Mouse (Mus musculus): ENCODE results near the gene Etl4. TPM values are rescaled to one million over a fixed set of nuclear protein-coding genes. Genes with fewer than 3 reads are reported as not detected.
A peak's percentile ranks its signal among the peaks of the same experiment; 100 is the strongest.

Gene Etl4
- total and polyA plus RNA-seq, 3 experiments, result 29.8 to 40.3 (median 36.0) TPM

- TF ChIP-seq CTCF (IDR thresholded peaks at IDR 0.05), result peak; percentile 96; the same call in 1 of the 2 replicates
- TF ChIP-seq EP300 (IDR thresholded peaks at IDR 0.05; ENCODE audit: insufficient read depth, low read depth, low read length), result no peak
- TF ChIP-seq POLR2A (IDR thresholded peaks at IDR 0.05; ENCODE audit: insufficient read depth, low read depth, low read length), result no peak
- Histone ChIP-seq H3K27ac (no peak overlapping the region), H3K79me2 (replicated peaks; ENCODE audit: control insufficient read depth, insufficient read depth, low read length) (no peaks in the 10 kb centered on the region), H3K4me3 (no peak overlapping the region), H3K9ac (ENCODE audit: low read depth, low read length) (no peak overlapping the region), H3K36me3 (ENCODE audit: control insufficient read depth, insufficient read depth, low read length) (no peaks in the 10 kb centered on the region; the same call in 1 of the 2 replicates), H3K4me1 (ENCODE audit: control insufficient read depth, insufficient read depth, low read length) (no peaks in the 10 kb centered on the region; the same call in none of the 2 replicates), H3K27me3 (ENCODE audit: control insufficient read depth, insufficient read depth, low read length) (no peaks in the 10 kb centered on the region)
- intact Hi-C loops (cut with DNase I), result loop anchor here (2.0 kb wide), 2 partner anchors 97 to 339 kb away; no protein-coding TSS in a partner anchor
- peak; percentile 22 to 59 for DNase-seq
- WGBS, result 68% methylated on average over 1 of the region's 1 CpGs
Observed at GRCm38 (mm10) chr2:20615948-20616347, 706.4 kb downstream of the Etl4 start.

GRCm38 (mm10) chr2:20618396-20618795 lies 708.8 kb downstream of the Etl4 start:
- intact Hi-C loops (cut with DNase I), result no loop called here
- 67% methylated on average over 5 of the region's 5 CpGs for WGBS

GRCm38 (mm10) chr2:20619881-20620280 lies 710.3 kb downstream of the Etl4 start:
- WGBS, result 40% methylated on average over 5 of the region's 5 CpGs
- Histone ChIP-seq H3K9ac (ENCODE audit: low read depth, low read length) (no peak overlapping the region), H3K27ac (no peak overlapping the region), H3K4me1 (ENCODE audit: control insufficient read depth, insufficient read depth, low read length) (no peaks in the 10 kb centered on the region; the same call in 1 of the 2 replicates), H3K36me3 (ENCODE audit: control insufficient read depth, insufficient read depth, low read length) (no peaks in the 10 kb centered on the region), H3K4me3 (no peak overlapping the region), H3K79me2 (replicated peaks; ENCODE audit: control insufficient read depth, insufficient read depth, low read length) (no peaks in the 10 kb centered on the region), H3K27me3 (ENCODE audit: control insufficient read depth, insufficient read depth, low read length) (no peaks in the 10 kb centered on the region)
- intact Hi-C loops (cut with DNase I), result no loop called here
- TF ChIP-seq POLR2A (IDR thresholded peaks at IDR 0.05; ENCODE audit: insufficient read depth, low read depth, low read length) (no peak), EP300 (IDR thresholded peaks at IDR 0.05; ENCODE audit: insufficient read depth, low read depth, low read length) (no peak), CTCF (IDR thresholded peaks at IDR 0.05) (no peak)
- DNase-seq, result no peak

More at GRCm38 (mm10) chr2:20618396-20618795, 708.8 kb downstream of the Etl4 start:
- H3K79me2 ChIP-seq (replicated peaks; ENCODE audit: control insufficient read depth, insufficient read depth, low read length), result no peaks in the 10 kb centered on the region
- no peak overlapping the region for H3K4me3 ChIP-seq
- no peaks in the 10 kb centered on the region for H3K36me3 ChIP-seq (ENCODE audit: control insufficient read depth, insufficient read depth, low read length)
- no peaks in the 10 kb centered on the region for H3K27me3 ChIP-seq (ENCODE audit: control insufficient read depth, insufficient read depth, low read length)
- no peaks in the 10 kb centered on the region; the same call in 1 of the 2 replicates for H3K4me1 ChIP-seq (ENCODE audit: control insufficient read depth, insufficient read depth, low read length)
- no peak overlapping the region for H3K9ac ChIP-seq (ENCODE audit: low read depth, low read length)
- no peak for DNase-seq
- no peak overlapping the region for H3K27ac ChIP-seq
- TF ChIP-seq CTCF (IDR thresholded peaks at IDR 0.05) (no peak), POLR2A (IDR thresholded peaks at IDR 0.05; ENCODE audit: insufficient read depth, low read depth, low read length) (no peak), EP300 (IDR thresholded peaks at IDR 0.05; ENCODE audit: insufficient read depth, low read depth, low read length) (no peak)

DNA sequence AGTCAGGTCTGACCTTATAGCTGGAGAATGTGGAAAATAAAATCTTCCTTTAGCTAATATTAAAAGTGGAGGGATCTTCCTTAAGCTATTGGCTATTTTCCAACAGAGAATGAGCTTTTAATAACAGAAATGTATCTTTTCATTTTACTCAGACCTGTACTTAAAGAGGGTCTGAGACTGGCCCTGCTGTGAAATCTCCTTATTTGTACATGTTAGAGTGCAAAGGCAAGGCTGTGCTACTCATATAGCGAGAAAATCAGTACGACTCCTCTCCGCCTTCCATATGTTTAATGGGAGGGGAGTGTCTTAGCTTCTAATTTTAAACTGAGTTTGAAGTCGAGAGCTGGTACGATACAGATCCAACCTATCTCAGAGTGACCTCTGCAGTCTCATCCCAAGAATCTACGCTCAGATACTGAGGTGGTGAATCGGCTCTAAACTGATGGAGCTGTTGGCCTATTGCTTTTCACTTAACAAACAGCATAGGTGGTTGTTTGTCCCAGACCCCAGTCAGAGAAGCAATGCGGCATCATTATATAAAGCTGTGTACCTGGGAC lies 719.7 kb downstream of the Etl4 start:
- H3K4me3 ChIP-seq, result no peak overlapping the region
- H3K79me2 ChIP-seq (replicated peaks; ENCODE audit: control insufficient read depth, insufficient read depth, low read length), result no peaks in the 10 kb centered on the region
- no peaks in the 10 kb centered on the region for H3K36me3 ChIP-seq (ENCODE audit: control insufficient read depth, insufficient read depth, low read length)
- H3K4me1 ChIP-seq (ENCODE audit: control insufficient read depth, insufficient read depth, low read length), result no peaks in the 10 kb centered on the region
- intact Hi-C loops (cut with DNase I), result no loop called here
- H3K9ac ChIP-seq (ENCODE audit: low read depth, low read length), result no peak overlapping the region
- no peaks in the 10 kb centered on the region for H3K27me3 ChIP-seq (ENCODE audit: control insufficient read depth, insufficient read depth, low read length)
- DNase-seq, result no peak
- TF ChIP-seq POLR2A (IDR thresholded peaks at IDR 0.05; ENCODE audit: insufficient read depth, low read depth, low read length) (no peak), EP300 (IDR thresholded peaks at IDR 0.05; ENCODE audit: insufficient read depth, low read depth, low read length) (no peak), CTCF (IDR thresholded peaks at IDR 0.05) (no peak)
- no peak overlapping the region for H3K27ac ChIP-seq
- WGBS, result 83% methylated on average over 8 of the region's 8 CpGs

- Histone ChIP-seq H3K27me3 (ENCODE audit: control insufficient read depth, insufficient read depth, low read length) (no peaks in the 10 kb centered on the region), H3K9ac (ENCODE audit: low read depth, low read length) (no peak overlapping the region)
- 89% methylated on average over 3 of the region's 3 CpGs for WGBS
Observed at GRCm38 (mm10) chr2:20638604-20639003, 729.0 kb downstream of the Etl4 start.

GRCm38 (mm10) chr2:20639721-20640120 lies 730.1 kb downstream of the Etl4 start:
- intact Hi-C loops (cut with DNase I), result no loop called here
- Histone ChIP-seq H3K9ac (ENCODE audit: low read depth, low read length) (no peak overlapping the region), H3K27me3 (ENCODE audit: control insufficient read depth, insufficient read depth, low read length) (no peaks in the 10 kb centered on the region), H3K4me3 (no peak overlapping the region), H3K79me2 (replicated peaks; ENCODE audit: control insufficient read depth, insufficient read depth, low read length) (peaks cover 2% of the 10 kb centered on the region; the same call in 1 of the 2 replicates), H3K27ac (no peak overlapping the region), H3K4me1 (ENCODE audit: control insufficient read depth, insufficient read depth, low read length) (no peaks in the 10 kb centered on the region), H3K36me3 (ENCODE audit: control insufficient read depth, insufficient read depth, low read length) (no peaks in the 10 kb centered on the region)
- no peak for DNase-seq
- WGBS, result 76% methylated on average over 2 of the region's 2 CpGs
- no peak for TF ChIP-seq CTCF (IDR thresholded peaks at IDR 0.05)
- TF ChIP-seq EP300 (IDR thresholded peaks at IDR 0.05; ENCODE audit: insufficient read depth, low read depth, low read length), result no peak
- TF ChIP-seq POLR2A (IDR thresholded peaks at IDR 0.05; ENCODE audit: insufficient read depth, low read depth, low read length), result no peak

More at GRCm38 (mm10) chr2:20638604-20639003, 729.0 kb downstream of the Etl4 start:
- Histone ChIP-seq H3K4me1 (ENCODE audit: control insufficient read depth, insufficient read depth, low read length) (no peaks in the 10 kb centered on the region), H3K4me3 (no peak overlapping the region), H3K79me2 (replicated peaks; ENCODE audit: control insufficient read depth, insufficient read depth, low read length) (peaks cover 2% of the 10 kb centered on the region; the same call in 1 of the 2 replicates), H3K36me3 (ENCODE audit: control insufficient read depth, insufficient read depth, low read length) (no peaks in the 10 kb centered on the region), H3K27ac (no peak overlapping the region)
- no peak for TF ChIP-seq POLR2A (IDR thresholded peaks at IDR 0.05; ENCODE audit: insufficient read depth, low read depth, low read length)
- no peak for TF ChIP-seq CTCF (IDR thresholded peaks at IDR 0.05)
- TF ChIP-seq EP300 (IDR thresholded peaks at IDR 0.05; ENCODE audit: insufficient read depth, low read depth, low read length), result no peak
- DNase-seq, result no peak
- intact Hi-C loops (cut with DNase I), result no loop called here

Data from heart, adult 2 months (tissue).